Mouse (Mus musculus): ENCODE results near the gene Leo1. TPM values are rescaled to one million over a fixed set of nuclear protein-coding genes. Genes with fewer than 3 reads are reported as not detected.
"Not testable (repeated sequence)": the region's sequence is repeated elsewhere in the genome, so short reads cannot be mapped to it uniquely, and the experiment has no call there.

The Leo1 gene
- polyA plus RNA-seq, 1 experiment from 2014 or later: 43.3 TPM

DNA sequence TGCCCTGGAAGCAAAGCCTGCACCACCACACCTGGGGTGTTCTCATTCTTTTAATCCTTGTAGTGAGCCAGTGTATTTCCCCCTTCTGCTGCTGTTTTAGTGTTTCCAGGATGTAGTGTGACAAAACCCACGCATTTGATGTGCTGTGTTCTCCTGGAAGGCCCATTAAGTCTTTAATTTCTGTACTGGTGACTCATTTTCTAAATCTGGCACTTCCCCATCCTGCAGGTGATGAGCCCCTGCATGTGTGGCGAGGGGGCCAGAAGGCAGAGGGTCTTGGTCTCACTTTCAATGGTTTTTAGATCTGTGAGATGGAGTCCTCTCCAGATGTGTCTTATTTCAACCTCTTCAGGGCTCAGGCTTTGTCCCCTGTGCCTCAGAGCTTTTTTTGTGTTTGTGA is 12.7 kb downstream of the Leo1 start:
- H3K27ac ChIP-seq: no peak overlapping the region
- no peaks in the 10 kb centered on the region for H3K4me1 ChIP-seq (replicated peaks)
- no peak overlapping the region for H3K4me3 ChIP-seq
- no peaks in the 10 kb centered on the region for H3K27me3 ChIP-seq
- WGBS: 94% methylated on average over 2 of the region's 2 CpGs
- H3K36me3 ChIP-seq: peaks cover 92% of the 10 kb centered on the region
- H3K4me2 ChIP-seq: no peak overlapping the region
- no peaks in the 10 kb centered on the region for H3K9me3 ChIP-seq
- no peak for ATAC-seq (ENCODE audit: low FRiP score)
- no peak overlapping the region for H3K9ac ChIP-seq

DNA sequence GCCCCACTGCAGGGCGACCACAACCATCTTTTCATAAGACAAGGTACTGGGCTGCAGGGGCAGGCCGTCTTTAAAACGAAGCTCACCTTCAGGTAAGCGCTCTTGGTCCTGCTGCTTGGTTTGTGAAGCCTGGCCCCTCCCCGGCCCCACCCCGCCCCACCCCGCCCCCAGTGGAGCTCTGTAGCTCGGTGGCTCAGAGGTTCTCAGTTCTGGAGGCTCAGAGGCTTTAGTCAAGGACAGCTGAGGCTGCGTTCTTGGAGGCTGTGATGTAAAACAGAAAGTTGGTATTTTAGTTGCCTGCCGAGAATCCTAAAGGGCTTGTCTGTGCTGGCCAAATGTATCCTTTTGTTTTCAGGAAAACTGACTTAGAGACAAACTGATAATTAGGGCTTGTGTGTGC is 14.4 kb downstream of the Leo1 start:
- Histone ChIP-seq H3K9me3 (no peaks in the 10 kb centered on the region), H3K9ac (no peak overlapping the region), H3K36me3 (peaks cover 97% of the 10 kb centered on the region), H3K4me1 (replicated peaks) (no peaks in the 10 kb centered on the region), H3K27me3 (no peaks in the 10 kb centered on the region), H3K4me2 (no peak overlapping the region), H3K4me3 (no peak overlapping the region), H3K27ac (no peak overlapping the region)
- WGBS: 91% methylated on average over 10 of the region's 10 CpGs
- no peak for ATAC-seq (ENCODE audit: low FRiP score)

- Histone ChIP-seq H3K36me3 (peaks cover 91% of the 10 kb centered on the region), H3K4me2 (no peak overlapping the region), H3K4me3 (no peak overlapping the region), H3K27ac (no peak overlapping the region), H3K9me3 (no peaks in the 10 kb centered on the region), H3K4me1 (replicated peaks) (no peaks in the 10 kb centered on the region), H3K9ac (no peak overlapping the region), H3K27me3 (no peaks in the 10 kb centered on the region)
- WGBS: 82% methylated on average over 8 of the region's 8 CpGs
- ATAC-seq (ENCODE audit: low FRiP score): no peak
These were observed 21.8 kb downstream of the Leo1 start for GRCm38 (mm10) chr9:75463050-75463660.

GRCm38 (mm10) chr9:75465856-75466255 is 24.5 kb downstream of the Leo1 start:
- Histone ChIP-seq H3K9me3 (no peaks in the 10 kb centered on the region), H3K4me1 (replicated peaks) (no peaks in the 10 kb centered on the region), H3K4me2 (no peak overlapping the region), H3K27ac (no peak overlapping the region), H3K36me3 (peaks cover 74% of the 10 kb centered on the region), H3K9ac (no peak overlapping the region), H3K27me3 (no peaks in the 10 kb centered on the region), H3K4me3 (no peak overlapping the region)
- 97% methylated on average over 9 of the region's 9 CpGs for WGBS
- no peak for ATAC-seq (ENCODE audit: low FRiP score)

- no peak overlapping the region for H3K9ac ChIP-seq
These were observed 25.3 kb downstream of the Leo1 start for GRCm38 (mm10) chr9:75466641-75467040.

GRCm38 (mm10) chr9:75467581-75467980 is 26.3 kb downstream of the Leo1 start:
- no peaks in the 10 kb centered on the region for H3K4me1 ChIP-seq (replicated peaks)
- no peak overlapping the region for H3K9ac ChIP-seq
- no peak overlapping the region for H3K4me2 ChIP-seq
- H3K27ac ChIP-seq: no peak overlapping the region
- no peaks in the 10 kb centered on the region for H3K27me3 ChIP-seq
- no peak for ATAC-seq (ENCODE audit: low FRiP score)
- WGBS: 97% methylated on average over 3 of the region's 3 CpGs
- H3K4me3 ChIP-seq: no peak overlapping the region
- H3K9me3 ChIP-seq: no peaks in the 10 kb centered on the region
- peaks cover 69% of the 10 kb centered on the region for H3K36me3 ChIP-seq

More at GRCm38 (mm10) chr9:75466641-75467040, 25.3 kb downstream of the Leo1 start:
- Histone ChIP-seq H3K4me2 (no peak overlapping the region), H3K27me3 (no peaks in the 10 kb centered on the region), H3K36me3 (peaks cover 72% of the 10 kb centered on the region), H3K4me3 (no peak overlapping the region), H3K4me1 (replicated peaks) (no peaks in the 10 kb centered on the region), H3K27ac (no peak overlapping the region), H3K9me3 (no peaks in the 10 kb centered on the region)
- 96% methylated on average over 4 of the region's 4 CpGs for WGBS
- no peak for ATAC-seq (ENCODE audit: low FRiP score)

- Histone ChIP-seq H3K9me3 (no peaks in the 10 kb centered on the region), H3K4me3 (no peak overlapping the region), H3K9ac (no peak overlapping the region), H3K27me3 (no peaks in the 10 kb centered on the region), H3K4me2 (no peak overlapping the region), H3K4me1 (replicated peaks) (no peaks in the 10 kb centered on the region), H3K36me3 (peaks cover 66% of the 10 kb centered on the region), H3K27ac (no peak overlapping the region)
- 80% methylated on average over 14 of the region's 14 CpGs for WGBS
- ATAC-seq (ENCODE audit: low FRiP score): no peak
These were observed 27.0 kb downstream of the Leo1 start for GRCm38 (mm10) chr9:75468297-75468696.

- Histone ChIP-seq H3K9ac (no peak overlapping the region), H3K27ac (no peak overlapping the region), H3K4me1 (replicated peaks) (no peaks in the 10 kb centered on the region), H3K9me3 (no peaks in the 10 kb centered on the region), H3K36me3 (peaks cover 21% of the 10 kb centered on the region), H3K27me3 (no peaks in the 10 kb centered on the region), H3K4me3 (no peak overlapping the region), H3K4me2 (no peak overlapping the region)
- 71% methylated on average over 3 of the region's 3 CpGs for WGBS
- no peak for ATAC-seq (ENCODE audit: low FRiP score)
These were observed 35.9 kb downstream of the Leo1 start for GRCm38 (mm10) chr9:75477212-75477611.

DNA sequence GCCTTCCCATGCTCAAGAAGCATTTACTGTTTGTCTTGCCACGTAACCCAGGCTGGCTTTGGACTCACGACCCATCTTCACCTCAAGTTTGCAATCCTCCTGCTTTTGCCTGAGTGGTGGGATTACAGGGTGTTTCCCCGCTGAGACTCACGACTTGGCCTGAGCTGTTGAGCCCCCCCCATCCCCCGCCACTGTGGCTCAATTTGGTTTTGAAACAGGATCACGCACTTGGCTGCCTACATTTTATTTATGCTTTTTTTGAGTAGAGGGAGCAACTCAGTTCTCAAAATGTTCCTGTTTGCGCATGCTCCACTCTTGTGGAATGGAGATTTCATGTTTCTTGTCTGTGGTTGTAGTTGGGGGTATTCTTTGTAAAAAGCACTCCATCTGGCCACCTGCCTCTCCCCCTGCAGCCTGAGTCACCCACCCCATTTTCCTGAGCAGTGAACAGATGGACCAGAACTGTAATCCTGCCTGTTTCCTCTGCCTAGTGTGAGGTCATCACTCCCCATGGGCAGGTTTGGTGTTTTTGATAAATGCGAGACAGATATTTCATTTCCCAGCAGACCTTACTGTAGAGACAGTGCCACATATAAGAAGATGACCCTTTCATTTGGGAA is 37.9 kb downstream of the Leo1 start:
- Histone ChIP-seq H3K36me3 (peaks cover 19% of the 10 kb centered on the region), H3K9me3 (no peaks in the 10 kb centered on the region), H3K9ac (no peak overlapping the region), H3K4me1 (replicated peaks) (no peaks in the 10 kb centered on the region), H3K4me3 (no peak overlapping the region), H3K4me2 (no peak overlapping the region), H3K27me3 (no peaks in the 10 kb centered on the region), H3K27ac (no peak overlapping the region)
- WGBS: 62% methylated on average over 8 of the region's 8 CpGs
- ATAC-seq (ENCODE audit: low FRiP score): no peak

DNA sequence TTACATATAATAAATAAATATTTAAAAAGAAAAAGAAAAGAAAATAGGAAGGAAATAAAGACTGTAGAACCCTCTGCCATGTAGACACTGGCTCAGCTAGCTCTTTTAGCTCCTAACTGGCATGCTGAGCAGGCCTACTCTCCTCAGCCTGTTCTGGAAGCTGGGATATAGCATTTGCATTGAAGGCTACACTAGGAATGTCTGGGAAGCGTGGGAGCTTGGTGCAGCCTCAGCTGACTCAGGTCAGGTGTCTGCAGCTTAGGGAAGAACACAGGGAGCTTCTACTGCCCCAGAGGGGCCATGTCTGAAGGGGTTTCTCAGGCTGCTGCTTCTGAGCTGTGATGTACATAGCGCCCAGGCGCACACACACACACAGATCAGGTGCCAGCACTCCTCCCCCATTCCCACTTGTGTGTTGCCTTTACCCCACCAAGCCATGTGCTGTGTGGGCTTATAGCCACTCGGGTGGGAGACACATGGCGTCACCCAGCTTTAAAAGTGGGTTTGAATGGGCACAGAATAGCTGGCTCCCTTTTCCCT is 39.3 kb downstream of the Leo1 start:
- H3K4me3 ChIP-seq: no peak overlapping the region
- H3K36me3 ChIP-seq: peaks cover 21% of the 10 kb centered on the region
- WGBS: 89% methylated on average over 5 of the region's 5 CpGs
- no peaks in the 10 kb centered on the region for H3K9me3 ChIP-seq
- H3K4me1 ChIP-seq (replicated peaks): no peaks in the 10 kb centered on the region
- no peaks in the 10 kb centered on the region for H3K27me3 ChIP-seq
- no peak overlapping the region for H3K9ac ChIP-seq
- no peak for ATAC-seq (ENCODE audit: low FRiP score)
- H3K4me2 ChIP-seq: no peak overlapping the region
- no peak overlapping the region for H3K27ac ChIP-seq

DNA sequence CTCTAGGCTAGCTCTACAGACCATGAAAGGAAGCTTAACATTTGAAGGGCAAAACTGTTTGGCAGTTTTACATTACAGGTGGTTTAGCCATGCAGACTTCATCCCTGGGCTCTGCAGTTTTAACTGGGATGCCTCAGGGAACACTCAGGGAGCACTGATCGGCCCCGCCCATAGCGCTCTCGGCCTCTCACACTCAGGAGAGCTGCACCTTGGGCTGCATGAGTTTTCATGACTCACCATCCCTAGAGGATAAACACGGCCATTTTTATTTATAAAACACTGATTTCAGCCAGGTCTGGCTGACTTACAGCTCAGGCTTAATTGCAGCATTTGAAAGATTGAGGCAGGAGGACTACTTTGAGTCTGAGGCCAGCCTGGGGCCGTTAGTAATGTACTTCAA is 43.9 kb downstream of the Leo1 start:
- WGBS: 86% methylated on average over 6 of the region's 6 CpGs
- peaks cover 21% of the 10 kb centered on the region for H3K36me3 ChIP-seq
- H3K4me2 ChIP-seq: no peak overlapping the region
- H3K4me3 ChIP-seq: no peak overlapping the region
- H3K27ac ChIP-seq: no peak overlapping the region
- H3K9me3 ChIP-seq: no peaks in the 10 kb centered on the region
- no peak overlapping the region for H3K9ac ChIP-seq
- no peaks in the 10 kb centered on the region for H3K4me1 ChIP-seq (replicated peaks)
- no peaks in the 10 kb centered on the region for H3K27me3 ChIP-seq
- ATAC-seq (ENCODE audit: low FRiP score): no peak

- H3K9me3 ChIP-seq; H3K4me2 ChIP-seq; ATAC-seq (ENCODE audit: low FRiP score); H3K27me3 ChIP-seq; H3K4me1 ChIP-seq (replicated peaks); H3K4me3 ChIP-seq; H3K9ac ChIP-seq; H3K27ac ChIP-seq: not testable (repeated sequence)
- WGBS: 97% methylated on average over 7 of the region's 7 CpGs
- peaks cover 12% of the 10 kb centered on the region for H3K36me3 ChIP-seq
These were observed 46.9 kb downstream of the Leo1 start for GRCm38 (mm10) chr9:75488255-75488654.

GRCm38 (mm10) chr9:75494407-75495005 is 53.2 kb downstream of the Leo1 start:
- H3K27me3 ChIP-seq: no peaks in the 10 kb centered on the region
- no peak overlapping the region for H3K4me2 ChIP-seq
- H3K27ac ChIP-seq: no peak overlapping the region
- no peak overlapping the region for H3K9ac ChIP-seq
- no peak for ATAC-seq (ENCODE audit: low FRiP score)
- 86% methylated on average over 9 of the region's 9 CpGs for WGBS
- no peaks in the 10 kb centered on the region for H3K9me3 ChIP-seq
- H3K4me1 ChIP-seq (replicated peaks): no peaks in the 10 kb centered on the region
- no peak overlapping the region for H3K4me3 ChIP-seq
- H3K36me3 ChIP-seq: peaks cover 29% of the 10 kb centered on the region
